Mouse (Mus musculus) midbrain, embryonic 14.5 days (tissue): ENCODE results near the gene Cd101. TPM values are rescaled to one million over a fixed set of nuclear protein-coding genes. Genes with fewer than 3 reads are reported as not detected.

Experiments used
- ATAC-seq: fragments of 200-750 bp; cut with Nextera tagmentation; 2 replicates; pipeline ENCODE4 v1.8.0; 2017; ENCODE audit warnings: moderate number of reproducible peaks, moderate library complexity; ENCODE audit not compliant: low FRiP score, low TSS enrichment
- DNase-seq: peaks from one replicate; pipeline ENCODE4 v3.0.0-alpha.2; 2015
- H3K27ac ChIP-seq: fragments of 300-500 bp; sonication (generic); replicated peaks from 2 replicates; pipeline ENCODE4 v1.5.1; 2014; ENCODE audit warnings: mild to moderate bottlenecking, low read depth, low read length, moderate library complexity
- H3K27me3 ChIP-seq: fragments of 300-500 bp; sonication (generic); 2 replicates; pipeline ENCODE4 v1.6.1; 2014; ENCODE audit warnings: low read length, control low read depth, mixed read lengths; ENCODE audit not compliant: control insufficient read depth, insufficient read depth
- H3K36me3 ChIP-seq: fragments of 300-500 bp; sonication (generic); 2 replicates; pipeline ENCODE4 v1.6.1; 2014; ENCODE audit warnings: low read length, control low read depth; ENCODE audit not compliant: control insufficient read depth, insufficient read depth
- H3K4me1 ChIP-seq: fragments of 300-500 bp; sonication (generic); 2 replicates; pipeline ENCODE4 v1.6.1; 2014; ENCODE audit warnings: mild to moderate bottlenecking, antibody characterized with exemption, low read length, control low read depth; ENCODE audit not compliant: control insufficient read depth, insufficient read depth
- H3K4me2 ChIP-seq: fragments of 300-500 bp; sonication (generic); 2 replicates; pipeline ENCODE4 v1.6.1; 2014; ENCODE audit warnings: mild to moderate bottlenecking, low read length, moderate library complexity
- H3K4me3 ChIP-seq: fragments of 300-500 bp; sonication (generic); replicated peaks from 2 replicates; pipeline ENCODE4 v1.5.1; 2014; ENCODE audit warnings: low read depth, low read length
- H3K9ac ChIP-seq: fragments of 300-500 bp; sonication (generic); replicated peaks from 2 replicates; pipeline ENCODE4 v1.6.1; 2014; ENCODE audit warnings: mild to moderate bottlenecking, low read length, moderate library complexity
- H3K9me3 ChIP-seq: fragments of 300-500 bp; sonication (generic); 2 replicates; pipeline ENCODE4 v1.6.1; 2016; ENCODE audit warnings: low read length, control low read depth, mixed read lengths; ENCODE audit not compliant: control insufficient read depth
- WGBS: fragments of 180-500 bp; shearing (Covaris S2); extraction: QIAGEN DNeasy Blood & Tissue Kit; methylation state at CpG from one replicate; pipeline ENCODE4 v1.1.7; 2014; 5-methylcytosine and 5-hydroxymethylcytosine counted together
- polyA plus RNA-seq: library from polyadenylated mRNA; unstranded; fragments of >200 nt; fragmentation: Nextera tagmentation; extraction: Ambion mirVana; gene quantifications from 2 replicates; pipeline ENCODE4 v1.2.1, GENCODE M21; 2014

Gene Cd101
- polyA plus RNA-seq, 1 experiment from 2014 or later = not detected

- Histone ChIP-seq H3K9me3 (no peaks in the 10 kb centered on the region), H3K27me3 (no peaks in the 10 kb centered on the region), H3K36me3 (peaks cover 22% of the 10 kb centered on the region), H3K4me1 (no peaks in the 10 kb centered on the region), H3K27ac (no peak overlapping the region), H3K4me3 (no peak overlapping the region), H3K4me2 (no peak overlapping the region), H3K9ac (no peak overlapping the region)
- ATAC-seq (no peak), DNase-seq (no peak)
- WGBS = 93% methylated on average over 4 of the region's 4 CpGs
These were observed 77.8 kb downstream of the Cd101 start for GRCm38 (mm10) chr3:100951531-100951930.

- peaks cover 25% of the 10 kb centered on the region for H3K36me3 ChIP-seq
- H3K9me3 ChIP-seq = no peaks in the 10 kb centered on the region
These were observed 82.1 kb downstream of the Cd101 start for GRCm38 (mm10) chr3:100947286-100947685.

More at GRCm38 (mm10) chr3:100947286-100947685, 82.1 kb downstream of the Cd101 start:
- Histone ChIP-seq H3K4me1 (no peaks in the 10 kb centered on the region), H3K27ac (no peak overlapping the region), H3K4me2 (no peak overlapping the region), H3K27me3 (no peaks in the 10 kb centered on the region), H3K9ac (no peak overlapping the region), H3K4me3 (no peak overlapping the region)
- ATAC-seq (no peak), DNase-seq (no peak)
- 95% methylated on average over 8 of the region's 8 CpGs for WGBS

Other genes starting within 250 kb of the Cd101 start
- not detected in 2 replicates for gene Vtcn1, start 204.1 kb downstream of the Cd101 start, polyA plus RNA-seq
- gene Trim45, start 107.4 kb downstream of the Cd101 start, polyA plus RNA-seq = 6.5 and 10.4 TPM in 2 replicates
- gene Ttf2, start 59.9 kb downstream of the Cd101 start, polyA plus RNA-seq = 3.4 and 6.6 TPM in 2 replicates
- 4.0 and 4.2 TPM in 2 replicates for gene Ptgfrn, start 80.7 kb upstream of the Cd101 start, polyA plus RNA-seq